Mouse (Mus musculus) heart, postnatal 0 days (tissue): ENCODE results near the gene Lrp5.

Experiments used
- CTCF ChIP-seq: IDR thresholded peaks from 2 replicates; pipeline ENCODE4 v1.5.1; 2016; ENCODE audit warnings: antibody characterized with exemption, control low read depth, low read depth
- EP300 ChIP-seq: IDR thresholded peaks from 2 replicates; pipeline ENCODE4 v1.6.1; 2016; ENCODE audit warnings: antibody characterized with exemption, low read depth

GRCm38 (mm10) chr19:3544995-3545394, 141.4 kb downstream of the Lrp5 start:
- TF ChIP-seq CTCF, result no peak
- no peak for TF ChIP-seq EP300
